Mouse (Mus musculus) liver, embryonic 14.5 days (tissue): ENCODE results near the gene Depdc5.
"Not testable (repeated sequence)": the region's sequence is repeated elsewhere in the genome, so short reads cannot be mapped to it uniquely, and the experiment has no call there.

Experiments
- CTCF ChIP-seq: IDR thresholded peaks from 2 replicates; pipeline ENCODE4 v1.5.1; 2016; ENCODE audit warnings: antibody characterized with exemption, low read depth, control low read depth
- EP300 ChIP-seq: IDR thresholded peaks from 2 replicates; pipeline ENCODE4 v1.6.1; 2016; ENCODE audit warnings: antibody characterized with exemption, low read depth

GRCm38 (mm10) chr5:33033633-33034032 is 170.1 kb downstream of the Depdc5 start:
- TF ChIP-seq CTCF, EP300: not testable (repeated sequence)
